Mouse (Mus musculus) ES-E14 (cell line): ENCODE measurements at regions not wholly inside any gene's neighbourhood (a gene's known extent, or its start where the extent isn't known, plus 50 kb on each side); places are given as distances from the start of the nearest gene placed in this dataset.
A peak's percentile ranks its signal among the peaks of the same experiment; 100 is the strongest.
"Not testable (repeated sequence)": the region's sequence is repeated elsewhere in the genome, so short reads cannot be mapped to it uniquely, and the experiment has no call there.

Source experiments
- DNase-seq: peaks from one replicate; pipeline ENCODE4 v3.0.0-alpha.2; 2013; ENCODE audit warnings: low read depth, low spot score
- H3K27ac ChIP-seq: 2 replicates; pipeline ENCODE4 v1.5.1; 2012; ENCODE audit warnings: low read depth, mild to moderate bottlenecking, low read length, moderate library complexity, mixed read lengths; ENCODE audit not compliant: poor library complexity, insufficient read depth, severe bottlenecking
- H3K36me3 ChIP-seq: 2 replicates; pipeline ENCODE4 v1.6.1; 2012; ENCODE audit warnings: mild to moderate bottlenecking, low read length, moderate library complexity, mixed read lengths; ENCODE audit not compliant: control insufficient read depth, poor library complexity, insufficient read depth, severe bottlenecking
- H3K4me1 ChIP-seq, 2 experiments: fragments of 150-350 bp in 1 of 2; sonication (generic) in 1 of 2; 2 replicates each; pipeline ENCODE4 v1.6.1; 2012; ENCODE audit warnings: low read length in 2 of 2, mild to moderate bottlenecking in 1 of 2, mixed read lengths in 1 of 2; ENCODE audit not compliant: control insufficient read depth in 2 of 2, insufficient read depth in 2 of 2, poor library complexity in 1 of 2
- H3K4me3 ChIP-seq, 2 experiments: fragments of 150-350 bp in 1 of 2; sonication (generic) in 1 of 2; 2 replicates each; pipeline ENCODE4 v1.5.1; 2012; ENCODE audit warnings: low read length in 2 of 2, low read depth in 1 of 2, mild to moderate bottlenecking in 1 of 2, mixed read lengths in 1 of 2; ENCODE audit not compliant: insufficient read depth in 1 of 2, poor library complexity in 1 of 2, severe bottlenecking in 1 of 2
- H3K9ac ChIP-seq: 2 replicates; pipeline ENCODE4 v1.6.1; 2012; ENCODE audit warnings: low read depth, mild to moderate bottlenecking, low read length, mixed read lengths; ENCODE audit not compliant: poor library complexity, insufficient read depth, severe bottlenecking
- H3K9me3 ChIP-seq: fragments of 150-350 bp; sonication (generic); 2 replicates; pipeline ENCODE4 v1.6.1; 2012; ENCODE audit warnings: low read depth, mild to moderate bottlenecking, low read length; ENCODE audit not compliant: control insufficient read depth, insufficient read depth
- CHD2 ChIP-seq: IDR thresholded peaks from 2 replicates; pipeline ENCODE4 v1.6.1; 2014; ENCODE audit warnings: mild to moderate bottlenecking, low read depth, low read length, inconsistent platforms
- HCFC1 ChIP-seq: IDR thresholded peaks from 2 replicates; pipeline ENCODE4 v1.6.1; 2012; ENCODE audit warnings: low read length, inconsistent platforms, borderline replicate concordance; ENCODE audit not compliant: insufficient read depth
- MAFK ChIP-seq: IDR thresholded peaks from 2 replicates; pipeline ENCODE4 v1.6.1; 2014; ENCODE audit warnings: mild to moderate bottlenecking, low read depth, low read length, inconsistent platforms; ENCODE audit not compliant: insufficient read depth
- ZC3H11A ChIP-seq: IDR thresholded peaks from 2 replicates; pipeline ENCODE4 v1.6.1; 2012; ENCODE audit warnings: low read depth, mild to moderate bottlenecking, inconsistent platforms, low read length, borderline replicate concordance
- ZNF384 ChIP-seq: IDR thresholded peaks from 2 replicates; pipeline ENCODE4 v1.6.1; 2012; ENCODE audit warnings: low read depth, low read length, inconsistent platforms
- in situ Hi-C, 2 experiments: fragments of 600-800 bp; cut with MboI; formaldehyde crosslinking; loops; one replicate each; pipeline ENCODE4 v1.15.1; 2025; ENCODE audit warnings: low sequenced_read_pairs in 2 of 2, inconsistent platforms in 1 of 2; ENCODE audit not compliant: unreplicated experiment in 2 of 2

DNA sequence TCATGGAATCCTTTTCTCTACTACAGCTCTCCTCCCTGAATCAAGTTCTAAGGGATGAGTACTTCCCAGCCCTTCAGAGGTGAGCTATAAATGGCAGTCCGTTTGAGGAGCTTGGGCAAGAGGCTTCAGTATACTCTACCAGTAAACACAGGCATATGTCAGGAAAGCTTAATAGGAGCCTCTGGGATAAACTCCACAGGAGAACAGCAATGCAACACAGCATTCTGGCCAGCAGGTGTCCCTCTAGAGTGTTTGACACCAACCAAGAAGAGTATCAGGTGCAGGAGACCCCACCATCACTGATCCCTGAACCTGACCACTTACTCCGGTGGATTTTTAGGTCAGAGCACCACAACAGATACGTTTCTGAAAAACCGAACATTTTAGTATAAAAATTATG, 178.0 kb upstream of the Klf14 start:
- no peak for TF ChIP-seq HCFC1
- TF ChIP-seq ZNF384, result no peak
- no peak for TF ChIP-seq ZC3H11A
- TF ChIP-seq MAFK, result no peak
- no peak for TF ChIP-seq CHD2
- Histone ChIP-seq H3K4me1 (no peaks in the 10 kb centered on the region), H3K9ac (no peak overlapping the region), H3K4me3 (no peak overlapping the region), H3K9me3 (no peaks in the 10 kb centered on the region), H3K36me3 (no peaks in the 10 kb centered on the region), H3K27ac (no peak overlapping the region)
- in situ Hi-C loops, result no loop called here
- DNase-seq, result peak; percentile 49

- TF ChIP-seq ZNF384 (no peak), CHD2 (no peak), HCFC1 (no peak), MAFK (no peak), ZC3H11A (no peak)
- Histone ChIP-seq H3K27ac (no peak overlapping the region), H3K9me3 (no peaks in the 10 kb centered on the region), H3K36me3 (no peaks in the 10 kb centered on the region), H3K4me1 (no peaks in the 10 kb centered on the region), H3K9ac (no peak overlapping the region), H3K4me3 (no peak overlapping the region)
- in situ Hi-C loops, result no loop called here
- no peak for DNase-seq
Observed at GRCm38 (mm10) chr6:31137351-31137750, 178.5 kb upstream of the Klf14 start.

- H3K9me3 ChIP-seq, result no peaks in the 10 kb centered on the region
- in situ Hi-C loops, result no loop called here
Observed at GRCm38 (mm10) chr6:31140000-31140399, 181.1 kb upstream of the Klf14 start.

GRCm38 (mm10) chr6:31140593-31140992, 181.7 kb upstream of the Klf14 start:
- no peak overlapping the region for H3K4me3 ChIP-seq
- H3K4me1 ChIP-seq, result no peaks in the 10 kb centered on the region
- H3K9ac ChIP-seq, result no peak overlapping the region
- H3K9me3 ChIP-seq, result no peaks in the 10 kb centered on the region
- no peaks in the 10 kb centered on the region; the same call in 1 of the 2 replicates for H3K36me3 ChIP-seq
- H3K27ac ChIP-seq, result no peak overlapping the region
- DNase-seq, result no peak
- in situ Hi-C loops, result no loop called here
- TF ChIP-seq MAFK (no peak), HCFC1 (no peak), CHD2 (no peak)

More at GRCm38 (mm10) chr6:31140000-31140399, 181.1 kb upstream of the Klf14 start:
- TF ChIP-seq CHD2 (no peak), ZC3H11A (no peak), ZNF384 (no peak), HCFC1 (no peak), MAFK (no peak)
- H3K27ac ChIP-seq, result no peak overlapping the region
- no peak overlapping the region for H3K9ac ChIP-seq
- H3K36me3 ChIP-seq, result no peaks in the 10 kb centered on the region
- DNase-seq, result no peak
- H3K4me1 ChIP-seq, result no peaks in the 10 kb centered on the region
- no peak overlapping the region for H3K4me3 ChIP-seq

- TF ChIP-seq ZC3H11A, result no peak
- Histone ChIP-seq H3K9me3 (no peaks in the 10 kb centered on the region), H3K9ac (no peak overlapping the region), H3K4me1 (no peaks in the 10 kb centered on the region), H3K36me3 (no peaks in the 10 kb centered on the region; the same call in 1 of the 2 replicates), H3K27ac (no peak overlapping the region), H3K4me3 (no peak overlapping the region)
- no peak for DNase-seq
- in situ Hi-C loops, result no loop called here
Observed at GRCm38 (mm10) chr6:31141486-31141885, 182.6 kb upstream of the Klf14 start.

DNA sequence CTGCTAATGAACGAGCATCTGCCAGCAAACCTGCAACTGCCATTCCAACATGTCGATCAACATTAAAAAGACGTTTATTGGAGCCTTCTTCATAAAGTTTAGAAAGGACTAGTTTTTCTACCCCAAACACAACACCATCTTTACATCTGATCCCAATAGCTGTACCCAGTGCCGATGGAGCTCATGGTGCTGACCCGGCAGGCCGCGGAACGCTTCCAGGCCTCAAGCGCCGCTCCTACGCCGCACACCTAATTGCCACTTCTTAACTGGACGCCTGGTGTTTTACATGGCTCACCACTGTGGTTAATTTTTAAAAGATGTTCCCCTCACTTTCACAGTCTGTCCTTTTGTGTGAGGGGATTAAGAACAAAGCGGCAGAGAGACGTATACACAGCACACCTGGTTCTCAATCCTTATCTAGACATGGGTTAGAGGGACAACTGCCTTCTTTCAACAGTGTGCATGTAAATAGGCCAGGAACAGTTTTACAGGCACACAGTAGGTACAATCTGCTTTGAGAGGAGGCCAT, 183.7 kb upstream of the Klf14 start:
- H3K9ac ChIP-seq, H3K27ac ChIP-seq, DNase-seq, H3K36me3 ChIP-seq, H3K4me1 ChIP-seq, in situ Hi-C loops, H3K4me3 ChIP-seq, H3K9me3 ChIP-seq: not testable (repeated sequence)
